ENCODE assay signal across 20 mouse cellular contexts in the genomic region with DNA sequence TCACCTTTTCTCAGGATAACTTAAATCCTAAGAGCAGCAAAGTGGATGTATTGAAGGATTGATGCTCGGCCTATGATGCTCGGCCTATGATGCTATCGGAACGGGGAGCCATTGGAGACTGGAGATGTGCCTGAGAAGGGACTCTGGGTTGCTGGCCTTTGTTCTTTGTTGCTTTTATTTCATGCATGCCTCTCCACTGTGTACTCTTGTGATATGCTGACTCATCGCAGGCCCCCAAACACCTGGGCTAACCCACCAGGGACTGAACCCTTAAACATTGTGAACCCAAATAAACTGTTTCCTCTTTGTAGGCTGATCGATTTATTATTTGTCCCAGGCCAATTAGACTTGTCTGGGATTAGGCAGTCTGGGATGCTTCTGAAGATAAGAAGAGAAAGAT.
"Had no signal": no experiment of that assay in that cellular context is flagged by ENCODE, and none has a peak within 500 bp of the region (broad histone marks: within the 10 kb centered on the region; RNA-seq: fewer than 3 reads in every experiment).

No protein-coding gene starts in this region.

- DNase-seq: kidney, adult 18-20 months; kidney, adult 9 months; kidney, postnatal 14 days; layer of hippocampus, adult 9-11 months; lung, adult 18-20 months; lung, postnatal 10 days; lung, postnatal 36 days; retina, postnatal 1 day; right cerebral cortex, postnatal 25 days had no signal

- H3K36me3 ChIP-seq: limb, embryonic 13.5 days; liver, embryonic 12.5 days; liver, embryonic 15.5 days; lung, embryonic 15.5 days; midbrain, embryonic 15.5 days; neural tube, embryonic 13.5 days had no signal

- H3K4me3 ChIP-seq: layer of hippocampus, adult 2 months; limb, embryonic 13.5 days; liver, embryonic 12.5 days; liver, embryonic 15.5 days; lung, embryonic 15.5 days; megakaryocyte, embryonic 14.5 days; midbrain, embryonic 15.5 days; neural tube, embryonic 13.5 days had no signal

- H3K27me3 ChIP-seq: limb, embryonic 13.5 days; liver, embryonic 12.5 days; liver, embryonic 15.5 days; lung, embryonic 15.5 days; midbrain, embryonic 15.5 days; neural tube, embryonic 13.5 days had no signal

- H3K4me2 ChIP-seq: limb, embryonic 13.5 days; liver, embryonic 12.5 days; liver, embryonic 15.5 days; lung, embryonic 15.5 days; midbrain, embryonic 11.5 days; midbrain, embryonic 15.5 days; neural tube, embryonic 13.5 days had no signal

- H3K9me3 ChIP-seq: liver, embryonic 15.5 days; lung, embryonic 15.5 days; midbrain, embryonic 15.5 days; neural tube, embryonic 13.5 days had no signal

- H3K27ac ChIP-seq: layer of hippocampus, adult 2 months; limb, embryonic 13.5 days; liver, embryonic 12.5 days; liver, embryonic 15.5 days; lung, embryonic 15.5 days; midbrain, embryonic 15.5 days; neural tube, embryonic 13.5 days had no signal

- H3K4me1 ChIP-seq: liver, embryonic 12.5 days; liver, embryonic 15.5 days; lung, embryonic 15.5 days; midbrain, embryonic 15.5 days; neural tube, embryonic 13.5 days had no signal

- ATAC-seq: inflammation-experienced regulatory T-cells, adult 6 months; intestine, embryonic 16.5 days; liver, embryonic 12.5 days; midbrain, embryonic 15.5 days had no signal

- H3K9ac ChIP-seq: limb, embryonic 13.5 days; liver, embryonic 12.5 days; liver, embryonic 15.5 days; lung, embryonic 15.5 days; midbrain, embryonic 15.5 days; neural tube, embryonic 13.5 days had no signal
